Mouse (Mus musculus): ENCODE results near the gene Trmt13. TPM values are rescaled to one million over a fixed set of nuclear protein-coding genes. Genes with fewer than 3 reads are reported as not detected.

The Trmt13 gene
- polyA plus RNA-seq, 1 experiment, result 19.5 TPM

GRCm38 (mm10) chr3:116536428-116537199 lies 77.8 kb downstream of the Trmt13 start:
- Histone ChIP-seq H3K27ac (ENCODE audit: insufficient read depth, low read length) (no peak overlapping the region), H3K4me3 (ENCODE audit: insufficient read depth, low read length) (no peak overlapping the region), H3K4me1 (ENCODE audit: control insufficient read depth, insufficient read depth, low read length) (no peaks in the 10 kb centered on the region)
- TF ChIP-seq CTCF (IDR thresholded peaks at IDR 0.05; ENCODE audit: extremely low read depth, insufficient read depth, low read length) (no peak), POLR2A (IDR thresholded peaks at IDR 0.05; ENCODE audit: extremely low read depth, insufficient read depth, low read length) (no peak)

Other genes starting within 250 kb of the Trmt13 start
- 2.6 and 2.9 TPM in 2 replicates for gene Cdc14a, start 190.6 kb downstream of the Trmt13 start, polyA plus RNA-seq (2012; rRNA removed)
- gene Rtca, start 106.4 kb downstream of the Trmt13 start, polyA plus RNA-seq (2012; rRNA removed), result 89.2 and 91.6 TPM in 2 replicates
- gene Dbt, start 101.5 kb downstream of the Trmt13 start, polyA plus RNA-seq (2012; rRNA removed), result 19.2 and 19.3 TPM in 2 replicates
- 0.19 and 0.32 TPM in 2 replicates for gene Lrrc39, start 51.6 kb downstream of the Trmt13 start, polyA plus RNA-seq (2012; rRNA removed)
- 4.7 and 5.3 TPM in 2 replicates for gene Sass6, start 19.6 kb downstream of the Trmt13 start, polyA plus RNA-seq (2012; rRNA removed)
- 45.0 and 48.1 TPM in 2 replicates for gene Mfsd14a, start 48.1 kb upstream of the Trmt13 start, polyA plus RNA-seq (2012; rRNA removed)
- gene Gm43191, start 66.7 kb upstream of the Trmt13 start, polyA plus RNA-seq (2012; rRNA removed), result not detected in 2 replicates
- 11.9 and 12.2 TPM in 2 replicates for gene Slc35a3, start 98.2 kb upstream of the Trmt13 start, polyA plus RNA-seq (2012; rRNA removed)
- 16.3 and 16.7 TPM in 2 replicates for gene Agl, start 193.6 kb upstream of the Trmt13 start, polyA plus RNA-seq (2012; rRNA removed)
- gene Frrs1, start 244.9 kb upstream of the Trmt13 start, polyA plus RNA-seq (2012; rRNA removed), result 1.1 and 1.7 TPM in 2 replicates